In genomic region chr8:108711490-108711793, GRCm38 (mm10) we compare ENCODE assay signal across 9 mouse cellular contexts.
DNase-seq lines count a peak whose midpoint lies in the region; ATAC-seq lines count a peak whose summit lies in the region.
"Had no signal": no experiment of that assay in that cellular context is flagged by ENCODE, and none has a peak within 500 bp of the region (broad histone marks: within the 10 kb centered on the region; RNA-seq: fewer than 3 reads in every experiment).

No protein-coding gene starts in this region.

- H3K36me3 ChIP-seq in kidney, embryonic 14.5 days (ENCODE audit: control insufficient read depth, insufficient read depth, low read length), result no peaks in the 10 kb centered on the region
- H3K36me3 ChIP-seq in forebrain, embryonic 11.5 days (ENCODE audit: control insufficient read depth, insufficient read depth, low read length), result no peaks in the 10 kb centered on the region
- no peaks in the 10 kb centered on the region for H3K36me3 ChIP-seq in intestine, embryonic 16.5 days (ENCODE audit: control insufficient read depth, insufficient read depth, low read length)
- H3K36me3 ChIP-seq in neural tube, embryonic 14.5 days (ENCODE audit: control insufficient read depth, insufficient read depth, low read length), result no peaks in the 10 kb centered on the region

- H3K9ac ChIP-seq in kidney, embryonic 14.5 days (ENCODE audit: low read depth, low read length), result no peak overlapping the region
- peak overlapping the region; percentile 32; the same call in 1 of the 2 replicates for H3K9ac ChIP-seq in forebrain, embryonic 11.5 days (ENCODE audit: low read length)
- H3K9ac ChIP-seq in intestine, embryonic 16.5 days (ENCODE audit: low read depth, low read length), result peak overlapping the region; percentile 53; the same call in 1 of the 2 replicates
- peak overlapping the region; percentile 92 for H3K9ac ChIP-seq in neural tube, embryonic 14.5 days (replicated peaks; ENCODE audit: low read depth, low read length)

- no peak overlapping the region for H3K4me3 ChIP-seq in kidney, embryonic 14.5 days (ENCODE audit: low read length)
- no peak overlapping the region for H3K4me3 ChIP-seq in forebrain, embryonic 11.5 days (ENCODE audit: low read depth, low read length)
- H3K4me3 ChIP-seq in intestine, embryonic 16.5 days (ENCODE audit: low read length), result no peak overlapping the region
- H3K4me3 ChIP-seq in neural tube, embryonic 14.5 days (ENCODE audit: low read depth, low read length), result no peak overlapping the region

- 0 out of 2 replicates have a peak overlapping the region, but pooled peaks have one; percentile 5 for H3K4me2 ChIP-seq in kidney, embryonic 14.5 days (replicated peaks; ENCODE audit: low read depth, low read length)
- 0 out of 2 replicates have a peak overlapping the region, but pooled peaks have one; percentile 1 for H3K4me2 ChIP-seq in forebrain, embryonic 11.5 days (ENCODE audit: low read depth, low read length, severe bottlenecking)
- H3K4me2 ChIP-seq in intestine, embryonic 16.5 days (ENCODE audit: low read depth, low read length), result no peak overlapping the region
- peak overlapping the region; percentile 44 for H3K4me2 ChIP-seq in neural tube, embryonic 14.5 days (ENCODE audit: low read depth, low read length)

- no peak overlapping the region for H3K27ac ChIP-seq in kidney, embryonic 14.5 days (ENCODE audit: low read depth, low read length)
- H3K27ac ChIP-seq in forebrain, embryonic 11.5 days (ENCODE audit: low read depth, low read length), result no peak overlapping the region
- H3K27ac ChIP-seq in intestine, embryonic 16.5 days (ENCODE audit: low read length), result no peak overlapping the region
- H3K27ac ChIP-seq in neural tube, embryonic 14.5 days (ENCODE audit: low read depth, low read length), result peak overlapping the region; percentile 93

- no peak for DNase-seq in kidney, postnatal 10 days
- DNase-seq in forebrain, embryonic 11.5 days (ENCODE audit: low spot score), result no peak
- DNase-seq in MN1 (ENCODE audit: low spot score), result no peak
- DNase-seq in frontal cortex, postnatal 25 days (ENCODE audit: low spot score in 2 of 2), result no peak
- no peak for DNase-seq in frontal cortex, postnatal 36 days (ENCODE audit: low spot score in 2 of 2)
- DNase-seq: liver had no signal

- ATAC-seq in kidney, embryonic 14.5 days (ENCODE audit: low FRiP score, low TSS enrichment), result no peak
- no peak for ATAC-seq in forebrain, embryonic 11.5 days (replicated peaks; ENCODE audit: low FRiP score)
- no peak for ATAC-seq in intestine, embryonic 16.5 days
- ATAC-seq in neural tube, embryonic 14.5 days (ENCODE audit: low read depth), result no peak

- H3K4me1 ChIP-seq in kidney, embryonic 14.5 days (ENCODE audit: control insufficient read depth, insufficient read depth, low read length), result peaks cover 77% of the 10 kb centered on the region
- H3K4me1 ChIP-seq in forebrain, embryonic 11.5 days (replicated peaks; ENCODE audit: control insufficient read depth, insufficient read depth, low read length), result peaks cover 64% of the 10 kb centered on the region
- peaks cover 83% of the 10 kb centered on the region for H3K4me1 ChIP-seq in intestine, embryonic 16.5 days (ENCODE audit: control insufficient read depth, insufficient read depth, low read length)
- peaks cover 61% of the 10 kb centered on the region for H3K4me1 ChIP-seq in neural tube, embryonic 14.5 days (ENCODE audit: control insufficient read depth, insufficient read depth, low read length)

- WGBS in kidney, embryonic 14.5 days, result 52% methylated on average over 5 of the region's 5 CpGs
- WGBS in forebrain, embryonic 11.5 days, result 21% methylated on average over 5 of the region's 5 CpGs
- WGBS in intestine, embryonic 16.5 days, result 48% methylated on average over 5 of the region's 5 CpGs
- WGBS in neural tube, embryonic 14.5 days, result 28% methylated on average over 5 of the region's 5 CpGs

- H3K27me3 ChIP-seq in kidney, embryonic 14.5 days (ENCODE audit: control insufficient read depth, insufficient read depth, low read length), result no peaks in the 10 kb centered on the region
- 0 out of 2 replicates have a peak, but pooled peaks cover 2% of the 10 kb centered on the region for H3K27me3 ChIP-seq in forebrain, embryonic 11.5 days (ENCODE audit: control insufficient read depth, insufficient read depth, low read length)
- no peaks in the 10 kb centered on the region for H3K27me3 ChIP-seq in intestine, embryonic 16.5 days (replicated peaks; ENCODE audit: control insufficient read depth, insufficient read depth, low read length)
- H3K27me3 ChIP-seq in neural tube, embryonic 14.5 days (ENCODE audit: control insufficient read depth, insufficient read depth, low read length), result no peaks in the 10 kb centered on the region

- no peaks in the 10 kb centered on the region for H3K9me3 ChIP-seq in kidney, embryonic 14.5 days (ENCODE audit: control insufficient read depth, low read length)
- H3K9me3 ChIP-seq in forebrain, embryonic 11.5 days (ENCODE audit: control insufficient read depth, low read length), result no peaks in the 10 kb centered on the region
- no peaks in the 10 kb centered on the region for H3K9me3 ChIP-seq in intestine, embryonic 16.5 days (ENCODE audit: control insufficient read depth, low read length)
- no peaks in the 10 kb centered on the region for H3K9me3 ChIP-seq in neural tube, embryonic 14.5 days (ENCODE audit: control insufficient read depth, low read length)
